Mouse (Mus musculus): ENCODE measurements around the gene Ehmt2. TPM values are rescaled to one million over a fixed set of nuclear protein-coding genes. Genes with fewer than 3 reads are reported as not detected.

Gene Ehmt2
- 43.6 and 50.9 TPM in 2 replicates for polyA plus RNA-seq (2014; fragmentation: Nextera tagmentation; extraction: Ambion mirVana)

DNA sequence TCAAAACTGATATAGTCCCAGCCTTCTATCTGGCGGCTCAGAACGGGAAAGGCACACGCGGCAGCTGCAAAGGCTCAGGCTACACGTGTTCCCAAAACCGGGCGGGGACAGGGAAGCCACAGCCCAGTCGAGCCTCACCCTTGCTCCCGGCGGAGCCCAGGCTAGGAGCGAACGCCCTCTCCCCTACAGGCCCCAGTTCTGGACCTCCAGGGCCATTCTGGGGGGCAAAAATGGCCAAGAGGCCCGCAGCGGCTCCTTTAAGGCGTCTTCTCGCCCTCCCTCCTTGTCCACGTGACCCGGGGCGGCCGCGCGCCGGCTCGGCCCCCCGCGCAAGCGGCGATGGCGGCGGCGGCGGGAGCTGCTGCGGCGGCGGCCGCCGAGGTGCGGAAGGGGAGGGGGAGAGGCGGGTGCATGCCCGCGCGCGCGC, at the start of gene Ehmt2, which contains the start of gene C2:
Gene Ehmt2 (plus strand): TSS at position 310 of the 427 bp plus-strand sequence.
Gene C2 (minus strand): TSS at position 106 of the 427 bp plus-strand sequence.
- Histone ChIP-seq H3K4me1 (replicated peaks; ENCODE audit: control insufficient read depth, insufficient read depth, low read length) (peaks cover 33% of the 10 kb centered on the region), H3K4me2 (peak within 1 kb of the TSS; percentile 97), H3K27ac (ENCODE audit: low read depth, low read length) (peak within 1 kb of the TSS; percentile 97), H3K9ac (ENCODE audit: low read depth, low read length) (peak within 1 kb of the TSS; percentile 94), H3K27me3 (replicated peaks; ENCODE audit: control insufficient read depth, insufficient read depth, low read length) (no peaks in the 10 kb centered on the region), H3K9me3 (ENCODE audit: control insufficient read depth, low read length) (peaks cover 4% of the 10 kb centered on the region; the same call in 1 of the 2 replicates), H3K4me3 (ENCODE audit: low read depth, low read length) (peak within 1 kb of the TSS; percentile 96), H3K36me3 (ENCODE audit: control insufficient read depth, insufficient read depth, low read length) (peaks cover 14% of the 10 kb centered on the region)
- ATAC-seq (replicated peaks; ENCODE audit: low FRiP score) (peak; percentile 55), DNase-seq (ENCODE audit: low spot score) (peak; percentile 83)
- WGBS = 0% methylated on average over 22 of the region's 44 CpGs

DNA sequence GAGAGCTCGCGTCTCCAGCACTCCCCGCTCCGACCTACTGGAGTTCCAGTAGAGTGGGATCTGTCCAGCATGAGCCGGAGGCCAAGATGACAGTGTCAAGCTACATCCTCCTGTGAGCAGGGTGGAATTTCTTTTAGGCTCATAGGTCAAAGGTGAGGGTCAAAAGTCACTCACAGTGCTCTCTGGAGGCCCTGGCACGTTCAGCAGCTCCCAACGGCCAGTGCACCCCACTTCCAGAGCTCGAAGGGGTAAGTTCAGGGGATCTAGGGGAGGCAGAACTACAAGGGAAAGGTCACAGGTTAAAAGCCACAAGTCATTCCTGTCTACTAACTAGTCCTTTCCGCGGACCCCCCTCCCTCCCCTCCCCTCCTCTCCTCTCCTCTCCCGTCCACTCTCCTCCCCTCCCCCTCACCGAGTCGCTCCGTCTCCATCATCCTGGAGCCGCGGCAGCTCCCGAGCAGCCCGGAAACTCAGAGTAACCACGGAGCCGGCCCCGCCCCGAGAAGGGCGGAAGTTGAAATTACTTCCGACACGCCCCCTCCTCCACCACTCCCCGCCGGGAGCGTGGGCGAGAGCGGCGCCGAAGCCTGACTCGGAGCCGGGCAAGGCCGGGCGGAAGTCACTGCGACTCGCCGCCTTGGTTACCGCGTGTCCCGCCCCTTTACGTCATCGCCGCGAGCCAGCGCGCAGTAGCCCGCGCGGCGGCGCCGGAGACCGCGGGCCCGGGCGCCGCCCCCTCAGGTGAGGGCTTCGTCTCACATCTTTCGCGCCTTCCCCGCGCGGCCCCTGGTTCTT, 48.4 kb upstream of the Ehmt2 start, which contains the start of the genes Skiv2l and Nelfe:
Gene Skiv2l (minus strand): TSS at position 489 of the 795 bp plus-strand sequence.
Gene Nelfe (plus strand): TSS at position 670 of the 795 bp plus-strand sequence.
- H3K9me3 ChIP-seq (ENCODE audit: control insufficient read depth, low read length) = no peaks in the 10 kb centered on the region
- H3K9ac ChIP-seq (ENCODE audit: low read depth, low read length) = peak within 1 kb of the TSS; percentile 87
- peaks cover 35% of the 10 kb centered on the region for H3K36me3 ChIP-seq (ENCODE audit: control insufficient read depth, insufficient read depth, low read length)
- no peaks in the 10 kb centered on the region for H3K27me3 ChIP-seq (replicated peaks; ENCODE audit: control insufficient read depth, insufficient read depth, low read length)
- H3K27ac ChIP-seq (ENCODE audit: low read depth, low read length) = peak within 1 kb of the TSS; percentile 68
- H3K4me1 ChIP-seq (replicated peaks; ENCODE audit: control insufficient read depth, insufficient read depth, low read length) = peaks cover 12% of the 10 kb centered on the region
- peak; percentile 96 for ATAC-seq (replicated peaks; ENCODE audit: low FRiP score)
- WGBS = under 1% methylated on average over 65 of the region's 65 CpGs
- H3K4me2 ChIP-seq = peak within 1 kb of the TSS; percentile 97
- H3K4me3 ChIP-seq (ENCODE audit: low read depth, low read length) = peak within 1 kb of the TSS; percentile 89
- peak; percentile 98 for DNase-seq (ENCODE audit: low spot score)

DNA sequence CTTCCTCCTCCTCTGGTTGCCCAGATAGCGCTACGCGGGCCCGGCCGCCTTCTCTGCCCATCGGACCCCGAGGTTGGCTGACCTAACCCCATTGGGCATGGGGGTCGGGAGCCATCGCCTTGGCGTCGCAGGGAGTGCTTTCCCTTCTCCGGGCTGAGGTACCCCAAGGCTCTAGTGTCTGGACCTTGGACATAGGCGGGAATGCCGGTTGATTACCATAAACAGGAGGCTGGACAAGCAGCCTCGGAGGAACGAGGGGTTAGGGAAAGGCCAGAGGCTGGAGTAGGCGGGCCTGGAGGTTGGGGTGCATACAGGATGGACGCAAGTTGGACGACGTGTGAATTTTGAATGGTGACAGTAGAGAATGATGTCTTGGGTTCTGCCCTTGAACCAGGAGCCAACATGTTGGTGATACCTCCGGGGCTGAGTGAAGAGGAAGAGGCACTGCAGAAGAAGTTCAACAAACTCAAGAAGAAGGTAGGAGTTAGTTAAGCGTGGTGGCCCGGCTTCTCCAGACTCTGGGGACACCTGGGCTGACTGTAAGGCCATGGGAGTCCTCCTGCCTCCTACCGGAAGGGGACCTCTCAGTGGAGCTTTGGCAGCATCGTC, 47.6 kb upstream of the Ehmt2 start:
- Histone ChIP-seq H3K36me3 (ENCODE audit: control insufficient read depth, insufficient read depth, low read length) (peaks cover 34% of the 10 kb centered on the region), H3K4me3 (ENCODE audit: low read depth, low read length) (peak overlapping the region; percentile 89), H3K9me3 (ENCODE audit: control insufficient read depth, low read length) (no peaks in the 10 kb centered on the region), H3K4me1 (replicated peaks; ENCODE audit: control insufficient read depth, insufficient read depth, low read length) (peaks cover 12% of the 10 kb centered on the region), H3K27me3 (replicated peaks; ENCODE audit: control insufficient read depth, insufficient read depth, low read length) (no peaks in the 10 kb centered on the region), H3K9ac (ENCODE audit: low read depth, low read length) (peak overlapping the region; percentile 87), H3K4me2 (peak overlapping the region; percentile 97), H3K27ac (ENCODE audit: low read depth, low read length) (peak overlapping the region; percentile 68)
- ATAC-seq (replicated peaks; ENCODE audit: low FRiP score) (peak; percentile 16), DNase-seq (ENCODE audit: low spot score) (no peak)
- WGBS = 2% methylated on average over 25 of the region's 25 CpGs

DNA sequence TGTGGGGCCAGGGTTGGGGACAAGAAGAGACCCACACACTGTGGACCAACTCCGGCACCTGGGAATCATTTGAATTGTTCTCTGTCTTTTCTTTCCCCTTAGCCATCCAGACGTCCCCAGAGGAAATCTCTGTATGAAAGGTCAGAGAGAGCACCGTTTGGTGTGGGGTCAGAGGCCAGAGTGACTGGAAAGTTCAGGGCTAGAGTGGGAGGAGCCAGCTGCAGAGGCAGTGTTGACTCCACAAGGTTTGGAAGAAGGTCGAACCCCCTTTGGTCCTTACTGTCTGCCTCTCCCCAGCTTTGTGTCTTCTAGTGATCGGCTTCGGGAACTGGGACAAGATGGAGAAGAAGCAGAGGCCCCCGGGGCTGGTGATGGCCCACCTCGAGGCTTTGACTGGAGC, 44.8 kb upstream of the Ehmt2 start:
- peaks cover 12% of the 10 kb centered on the region for H3K4me1 ChIP-seq (replicated peaks; ENCODE audit: control insufficient read depth, insufficient read depth, low read length)

DNA sequence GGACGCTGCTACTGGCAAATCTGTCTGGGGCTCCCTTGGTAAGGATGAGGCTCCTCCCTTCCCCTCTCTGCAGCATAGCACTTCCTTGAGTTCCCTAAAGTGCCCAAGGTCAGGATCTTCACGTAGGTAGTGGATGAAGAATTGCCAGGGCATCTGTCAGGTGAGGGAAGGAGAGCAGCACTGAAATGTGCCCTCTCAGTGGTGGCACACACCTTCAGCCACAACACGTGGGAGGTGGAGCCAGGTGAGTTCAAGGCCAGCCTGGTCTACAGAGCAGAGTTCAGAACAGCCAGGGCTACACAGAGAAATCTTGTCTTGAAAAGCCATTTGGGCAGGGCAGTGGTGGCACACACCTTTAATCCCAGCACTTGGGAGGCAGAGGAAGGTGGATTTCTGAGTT, 43.5 kb upstream of the Ehmt2 start:
- Histone ChIP-seq H3K27ac (ENCODE audit: low read depth, low read length) (no peak overlapping the region), H3K4me3 (ENCODE audit: low read depth, low read length) (no peak overlapping the region), H3K4me2 (no peak overlapping the region), H3K36me3 (ENCODE audit: control insufficient read depth, insufficient read depth, low read length) (peaks cover 27% of the 10 kb centered on the region), H3K9ac (ENCODE audit: low read depth, low read length) (no peak overlapping the region), H3K9me3 (ENCODE audit: control insufficient read depth, low read length) (no peaks in the 10 kb centered on the region), H3K27me3 (replicated peaks; ENCODE audit: control insufficient read depth, insufficient read depth, low read length) (no peaks in the 10 kb centered on the region), H3K4me1 (replicated peaks; ENCODE audit: control insufficient read depth, insufficient read depth, low read length) (peaks cover 5% of the 10 kb centered on the region; the same call in 1 of the 2 replicates)
- no peak for ATAC-seq (replicated peaks; ENCODE audit: low FRiP score)
- 76% methylated on average over 3 of the region's 3 CpGs for WGBS
- DNase-seq (ENCODE audit: low spot score) = no peak

More for the DNA sequence above, 44.8 kb upstream of the Ehmt2 start:
- H3K4me2 ChIP-seq = no peak overlapping the region
- no peak for ATAC-seq (replicated peaks; ENCODE audit: low FRiP score)
- H3K9ac ChIP-seq (ENCODE audit: low read depth, low read length) = no peak overlapping the region
- 79% methylated on average over 8 of the region's 8 CpGs for WGBS
- no peak for DNase-seq (ENCODE audit: low spot score)
- H3K4me3 ChIP-seq (ENCODE audit: low read depth, low read length) = no peak overlapping the region
- H3K36me3 ChIP-seq (ENCODE audit: control insufficient read depth, insufficient read depth, low read length) = peaks cover 27% of the 10 kb centered on the region
- H3K27me3 ChIP-seq (replicated peaks; ENCODE audit: control insufficient read depth, insufficient read depth, low read length) = no peaks in the 10 kb centered on the region
- H3K9me3 ChIP-seq (ENCODE audit: control insufficient read depth, low read length) = no peaks in the 10 kb centered on the region
- H3K27ac ChIP-seq (ENCODE audit: low read depth, low read length) = no peak overlapping the region

DNA sequence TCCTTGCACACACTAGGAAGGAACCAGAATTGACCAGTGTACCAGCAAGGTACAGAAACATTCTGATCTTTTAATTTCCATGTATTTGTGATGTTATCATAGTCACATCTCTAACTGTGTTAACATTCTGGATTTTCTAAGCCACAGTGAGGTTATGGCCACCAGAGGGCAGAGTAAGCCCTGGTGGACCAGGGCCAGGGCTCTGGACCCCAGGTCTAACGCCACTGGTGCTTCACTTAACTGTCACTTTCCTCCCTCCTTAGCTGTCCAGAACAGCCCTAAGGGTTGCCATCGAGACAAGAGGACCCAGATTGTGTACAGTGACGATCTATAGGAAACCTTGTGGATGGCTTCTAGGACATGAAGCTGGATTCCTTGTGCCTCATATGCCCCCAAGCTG, 42.4 kb upstream of the Ehmt2 start:
- Histone ChIP-seq H3K4me3 (ENCODE audit: low read depth, low read length) (no peak overlapping the region), H3K4me1 (replicated peaks; ENCODE audit: control insufficient read depth, insufficient read depth, low read length) (peaks cover 5% of the 10 kb centered on the region; the same call in 1 of the 2 replicates), H3K36me3 (ENCODE audit: control insufficient read depth, insufficient read depth, low read length) (peaks cover 27% of the 10 kb centered on the region), H3K9me3 (ENCODE audit: control insufficient read depth, low read length) (no peaks in the 10 kb centered on the region), H3K9ac (ENCODE audit: low read depth, low read length) (no peak overlapping the region), H3K27ac (ENCODE audit: low read depth, low read length) (no peak overlapping the region), H3K27me3 (replicated peaks; ENCODE audit: control insufficient read depth, insufficient read depth, low read length) (no peaks in the 10 kb centered on the region), H3K4me2 (no peak overlapping the region)
- 50% methylated on average over 3 of the region's 3 CpGs for WGBS
- ATAC-seq (replicated peaks; ENCODE audit: low FRiP score) (no peak), DNase-seq (ENCODE audit: low spot score) (no peak)

DNA sequence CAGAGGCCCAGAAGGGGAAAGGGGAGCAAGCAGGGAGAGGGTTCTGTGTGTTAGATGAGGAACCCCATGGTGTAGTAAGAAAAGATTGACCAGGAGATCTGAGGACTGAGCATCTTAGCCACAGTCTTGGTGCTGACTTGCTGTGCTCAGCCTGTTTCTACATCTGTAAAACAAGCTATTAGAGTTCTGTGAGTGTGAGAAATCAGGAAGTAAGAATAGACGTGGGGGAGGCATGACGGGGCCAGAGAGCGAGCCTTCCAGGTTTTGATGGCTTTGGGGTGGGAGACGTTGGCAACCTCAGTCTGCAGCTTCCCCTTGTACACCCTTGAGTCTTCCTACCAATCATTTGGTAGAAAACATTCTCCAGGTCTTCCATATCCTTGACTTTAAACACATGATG, 39.6 kb upstream of the Ehmt2 start:
- Histone ChIP-seq H3K9me3 (ENCODE audit: control insufficient read depth, low read length) (no peaks in the 10 kb centered on the region), H3K27ac (ENCODE audit: low read depth, low read length) (no peak overlapping the region), H3K9ac (ENCODE audit: low read depth, low read length) (no peak overlapping the region), H3K4me3 (ENCODE audit: low read depth, low read length) (no peak overlapping the region), H3K36me3 (ENCODE audit: control insufficient read depth, insufficient read depth, low read length) (peaks cover 16% of the 10 kb centered on the region), H3K27me3 (replicated peaks; ENCODE audit: control insufficient read depth, insufficient read depth, low read length) (no peaks in the 10 kb centered on the region), H3K4me2 (no peak overlapping the region), H3K4me1 (replicated peaks; ENCODE audit: control insufficient read depth, insufficient read depth, low read length) (no peaks in the 10 kb centered on the region)
- ATAC-seq (replicated peaks; ENCODE audit: low FRiP score) (no peak), DNase-seq (ENCODE audit: low spot score) (no peak)
- WGBS = 57% methylated on average over 4 of the region's 4 CpGs

DNA sequence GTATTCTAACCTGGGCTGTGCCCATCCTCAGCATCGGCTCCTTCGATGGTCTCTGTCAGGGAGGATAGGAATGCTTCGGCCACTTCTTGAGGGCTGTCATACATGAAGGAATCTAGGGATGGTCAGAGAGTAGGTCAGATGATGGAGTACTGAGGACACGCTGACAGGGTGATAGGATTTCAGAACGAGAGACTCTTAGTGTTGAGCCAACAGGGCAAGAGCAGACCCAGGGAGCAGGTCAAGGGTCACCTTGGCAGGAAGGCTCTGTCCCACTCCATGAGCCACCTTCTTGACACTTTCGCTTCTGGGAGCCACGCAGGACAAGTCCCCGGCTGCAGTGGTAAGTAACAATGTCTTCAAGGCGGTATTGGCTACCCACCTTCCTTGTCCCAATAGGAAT, 37.8 kb upstream of the Ehmt2 start:
- WGBS = 78% methylated on average over 9 of the region's 9 CpGs
- DNase-seq (ENCODE audit: low spot score) (no peak), ATAC-seq (replicated peaks; ENCODE audit: low FRiP score) (no peak)
- no peak overlapping the region for H3K27ac ChIP-seq (ENCODE audit: low read depth, low read length)
- no peak overlapping the region for H3K9ac ChIP-seq (ENCODE audit: low read depth, low read length)
- no peaks in the 10 kb centered on the region for H3K27me3 ChIP-seq (replicated peaks; ENCODE audit: control insufficient read depth, insufficient read depth, low read length)
- no peaks in the 10 kb centered on the region for H3K4me1 ChIP-seq (replicated peaks; ENCODE audit: control insufficient read depth, insufficient read depth, low read length)
- peak overlapping the region; percentile 48; the same call in 1 of the 2 replicates for H3K4me2 ChIP-seq
- H3K9me3 ChIP-seq (ENCODE audit: control insufficient read depth, low read length) = no peaks in the 10 kb centered on the region
- peaks cover 10% of the 10 kb centered on the region for H3K36me3 ChIP-seq (ENCODE audit: control insufficient read depth, insufficient read depth, low read length)
- H3K4me3 ChIP-seq (ENCODE audit: low read depth, low read length) = no peak overlapping the region
